Comparison of ENCODE assay signal across 14 mouse cellular contexts in genomic region chr4:106870556-106870955, GRCm38 (mm10). TPM values are rescaled to one million over a fixed set of nuclear protein-coding genes. Genes with fewer than 3 reads are reported as not detected.
DNase-seq lines count a peak whose midpoint lies in the region; ATAC-seq and TF ChIP-seq lines count a peak whose summit lies in the region.
"Had no signal": no experiment of that assay in that cellular context is flagged by ENCODE, and none has a peak within 500 bp of the region (broad histone marks: within the 10 kb centered on the region; RNA-seq: fewer than 3 reads in every experiment).

No protein-coding gene starts in this region.

- H3K9ac ChIP-seq in forebrain, embryonic 15.5 days (replicated peaks): no peak overlapping the region
- no peak overlapping the region for H3K9ac ChIP-seq in intestine, postnatal 0 days (ENCODE audit: low read depth, low read length)
- H3K9ac ChIP-seq in stomach, embryonic 16.5 days (ENCODE audit: low read length): no peak overlapping the region
- H3K9ac ChIP-seq: forebrain, postnatal 0 days; limb, embryonic 13.5 days had no signal

- TF ChIP-seq CTCF in intestine, postnatal 0 days (IDR thresholded peaks at IDR 0.05; ENCODE audit: low read depth): no peak
- no peak for TF ChIP-seq CTCF in lung, adult 2 months (IDR thresholded peaks at IDR 0.05; ENCODE audit: insufficient read depth, low read length)

- no peaks in the 10 kb centered on the region for H3K27me3 ChIP-seq in forebrain, embryonic 10.5 days (ENCODE audit: poor library complexity, severe bottlenecking)
- no peaks in the 10 kb centered on the region for H3K27me3 ChIP-seq in forebrain, embryonic 15.5 days
- no peaks in the 10 kb centered on the region for H3K27me3 ChIP-seq in intestine, postnatal 0 days (replicated peaks; ENCODE audit: control insufficient read depth, insufficient read depth, low read length)
- no peaks in the 10 kb centered on the region for H3K27me3 ChIP-seq in stomach, embryonic 16.5 days (ENCODE audit: control insufficient read depth, insufficient read depth, low read length)
- H3K27me3 ChIP-seq: limb, embryonic 13.5 days had no signal

- TF ChIP-seq POLR2A in lung, adult 2 months (IDR thresholded peaks at IDR 0.05; ENCODE audit: borderline replicate concordance, extremely low read depth, low read depth, low read length): no peak

- DNase-seq in forebrain, embryonic 10.5 days (ENCODE audit: extremely low spot score, low spot score): no peak
- DNase-seq in T-cell, adult 2 months (ENCODE audit: low spot score): peak; percentile 38
- DNase-seq in Muller cell, postnatal 12 days (ENCODE audit: inconsistent ontology term): no peak
- DNase-seq in adrenal gland, postnatal 4 days (ENCODE audit: low spot score in 2 of 2): no peak
- DNase-seq in lung, adult 2 months: no peak
- DNase-seq: adrenal gland, postnatal 25 days; embryo, embryonic 11 days; forebrain, postnatal 0 days; kidney, postnatal 36 days; right cerebral cortex, adult 18-20 months had no signal

- no peaks in the 10 kb centered on the region for H3K9me3 ChIP-seq in forebrain, embryonic 10.5 days
- H3K9me3 ChIP-seq in forebrain, embryonic 15.5 days: no peaks in the 10 kb centered on the region
- H3K9me3 ChIP-seq in intestine, postnatal 0 days (ENCODE audit: control insufficient read depth): no peaks in the 10 kb centered on the region
- H3K9me3 ChIP-seq in stomach, embryonic 16.5 days (replicated peaks; ENCODE audit: control insufficient read depth, low read length): no peaks in the 10 kb centered on the region
- H3K9me3 ChIP-seq: limb, embryonic 13.5 days had no signal

- 97% methylated on average over 2 of the region's 2 CpGs for WGBS in forebrain, embryonic 10.5 days
- 98% methylated on average over 2 of the region's 2 CpGs for WGBS in forebrain, embryonic 15.5 days
- 45% methylated on average over 2 of the region's 2 CpGs for WGBS in intestine, postnatal 0 days
- 74% methylated on average over 2 of the region's 2 CpGs for WGBS in stomach, embryonic 16.5 days
- 51% methylated on average over 2 of the region's 2 CpGs for WGBS in lung, adult 2 months

- H3K27ac ChIP-seq in forebrain, embryonic 10.5 days: 0 out of 2 replicates have a peak overlapping the region, but pooled peaks have one; percentile 35
- no peak overlapping the region for H3K27ac ChIP-seq in forebrain, embryonic 15.5 days (replicated peaks)
- H3K27ac ChIP-seq in intestine, postnatal 0 days (ENCODE audit: low read depth, low read length): no peak overlapping the region
- no peak overlapping the region for H3K27ac ChIP-seq in stomach, embryonic 16.5 days (ENCODE audit: low read length)
- H3K27ac ChIP-seq: limb, embryonic 13.5 days had no signal

- no peak overlapping the region for H3K4me3 ChIP-seq in forebrain, embryonic 10.5 days
- H3K4me3 ChIP-seq in forebrain, embryonic 15.5 days: no peak overlapping the region
- no peak overlapping the region for H3K4me3 ChIP-seq in intestine, postnatal 0 days (ENCODE audit: low read depth, low read length)
- no peak overlapping the region for H3K4me3 ChIP-seq in stomach, embryonic 16.5 days (replicated peaks; ENCODE audit: low read length)
- H3K4me3 ChIP-seq in lung, adult 2 months (replicated peaks; ENCODE audit: extremely low read depth, low read depth, low read length): no peak overlapping the region
- H3K4me3 ChIP-seq: limb, embryonic 13.5 days had no signal

- no peak overlapping the region for H3K4me2 ChIP-seq in forebrain, embryonic 15.5 days (replicated peaks)
- H3K4me2 ChIP-seq in intestine, postnatal 0 days (replicated peaks; ENCODE audit: low read depth): no peak overlapping the region
- no peak overlapping the region for H3K4me2 ChIP-seq in stomach, embryonic 16.5 days (ENCODE audit: low read depth, low read length)
- H3K4me2 ChIP-seq: limb, embryonic 13.5 days had no signal

- H3K4me1 ChIP-seq in forebrain, embryonic 10.5 days: peaks cover 39% of the 10 kb centered on the region
- peaks cover 16% of the 10 kb centered on the region for H3K4me1 ChIP-seq in forebrain, embryonic 15.5 days
- H3K4me1 ChIP-seq in intestine, postnatal 0 days (replicated peaks; ENCODE audit: control insufficient read depth, insufficient read depth, low read length): peaks cover 8% of the 10 kb centered on the region; the same call in 1 of the 2 replicates
- H3K4me1 ChIP-seq in stomach, embryonic 16.5 days (ENCODE audit: control insufficient read depth, insufficient read depth, low read length): peaks cover 31% of the 10 kb centered on the region
- H3K4me1 ChIP-seq in lung, adult 2 months (ENCODE audit: control insufficient read depth, insufficient read depth, low read length): no peaks in the 10 kb centered on the region

- no peaks in the 10 kb centered on the region for H3K36me3 ChIP-seq in forebrain, embryonic 10.5 days (replicated peaks)
- H3K36me3 ChIP-seq in forebrain, embryonic 15.5 days: no peaks in the 10 kb centered on the region
- no peaks in the 10 kb centered on the region for H3K36me3 ChIP-seq in intestine, postnatal 0 days (ENCODE audit: control insufficient read depth, insufficient read depth)
- no peaks in the 10 kb centered on the region for H3K36me3 ChIP-seq in stomach, embryonic 16.5 days (ENCODE audit: control insufficient read depth, insufficient read depth, low read length)
- H3K36me3 ChIP-seq: limb, embryonic 13.5 days had no signal

- no peak for ATAC-seq in forebrain, embryonic 15.5 days (replicated peaks)
- ATAC-seq in intestine, postnatal 0 days: peak; percentile 80
- ATAC-seq in stomach, embryonic 16.5 days (ENCODE audit: insufficient read depth, low FRiP score): peak; percentile 57; the same call in 1 of the 2 replicates
- ATAC-seq: forebrain, postnatal 0 days had no signal

RNA-seq across cellular contexts. Expression of gene Ssbp3, which starts 39.9 kb away (rescaled TPM):
- 128 and 134 TPM in 2 replicates for polyA plus RNA-seq in forebrain, embryonic 10.5 days (2016; fragmentation: Nextera tagmentation; extraction: Ambion mirVana)
- 198 and 201 TPM in 2 replicates for polyA plus RNA-seq in forebrain, embryonic 15.5 days (2015; fragmentation: Nextera tagmentation; extraction: Ambion mirVana)
- polyA plus RNA-seq in intestine, postnatal 0 days (2015; fragmentation: Nextera tagmentation; extraction: Ambion mirVana): 42.8 and 45.2 TPM in 2 replicates
- 48.4 and 52.8 TPM in 2 replicates for polyA plus RNA-seq in stomach, embryonic 16.5 days (2015; fragmentation: Nextera tagmentation; extraction: Ambion mirVana)
- 100 to 1,000 TPM in 1 of 2 experiments, 10 to 100 TPM in 1; 95.2 to 103 TPM for total RNA-seq in adrenal gland, postnatal 4 days (2021)
- polyA plus RNA-seq in lung, adult 2 months (2012; rRNA removed): 41.0 and 43.2 TPM in 2 replicates
